Mouse (Mus musculus): ENCODE data around the gene Sugct. TPM values are rescaled to one million over a fixed set of nuclear protein-coding genes. Genes with fewer than 3 reads are reported as not detected.

Sugct gene
- polyA plus RNA-seq (2015; fragmentation: Nextera tagmentation; extraction: Ambion mirVana): 3.4 and 3.5 TPM in 2 replicates

DNA sequence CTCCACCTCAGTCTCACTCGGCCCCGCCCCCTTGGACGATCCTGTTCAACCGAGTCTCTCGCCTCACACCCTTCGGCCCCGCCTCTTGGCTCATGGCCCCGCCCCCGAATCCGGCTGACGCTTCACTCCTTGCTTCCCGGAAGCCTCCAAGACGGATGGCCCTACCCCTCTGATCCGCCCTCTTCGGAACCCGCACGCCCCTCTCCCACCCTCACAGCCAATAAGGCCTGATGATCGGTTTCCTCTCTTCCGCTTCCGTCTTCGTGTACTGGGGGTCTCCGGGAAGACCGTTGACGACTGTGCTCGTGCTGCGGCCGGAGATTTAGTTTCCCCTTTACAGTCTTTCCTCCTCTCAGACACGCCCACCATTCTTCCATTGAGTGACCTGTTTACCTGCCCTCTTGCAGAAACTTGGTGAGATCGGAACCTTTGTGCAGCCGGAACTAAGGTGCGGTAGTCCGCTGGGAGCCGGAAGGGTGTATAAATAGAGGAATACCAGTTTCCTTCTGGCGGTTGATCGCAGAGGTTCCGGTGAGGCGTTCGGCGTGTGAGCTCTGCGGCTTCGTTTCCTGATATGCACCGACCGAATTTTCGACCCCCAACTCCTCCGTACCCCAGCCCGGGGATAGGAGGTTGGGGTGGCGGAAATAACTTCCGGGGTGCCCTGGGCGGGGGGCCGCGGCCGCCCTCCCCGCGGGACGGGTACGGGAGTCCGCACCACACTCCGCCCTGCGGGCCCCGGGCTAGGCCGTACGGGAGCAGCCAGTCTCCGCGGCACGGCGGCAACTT is at the start of gene Sugct, which contains the start of gene Mplkip:
TSS of gene Sugct (minus strand) at position 643 of the 789 bp plus-strand sequence.
TSS of gene Mplkip (plus strand) at position 282 of the 789 bp plus-strand sequence.
- peaks cover 12% of the 10 kb centered on the region for H3K4me1 ChIP-seq (replicated peaks)
- ATAC-seq (ENCODE audit: low FRiP score): peak; percentile 100
- H3K4me2 ChIP-seq: peak within 1 kb of the TSS; percentile 74
- no peaks in the 10 kb centered on the region for H3K36me3 ChIP-seq
- H3K9ac ChIP-seq: peak within 1 kb of the TSS; percentile 93
- H3K27ac ChIP-seq: peak within 1 kb of the TSS; percentile 95
- WGBS: under 1% methylated on average over 61 of the region's 66 CpGs
- peak within 1 kb of the TSS; percentile 79 for H3K4me3 ChIP-seq
- no peaks in the 10 kb centered on the region for H3K27me3 ChIP-seq
- H3K9me3 ChIP-seq: no peaks in the 10 kb centered on the region

DNA sequence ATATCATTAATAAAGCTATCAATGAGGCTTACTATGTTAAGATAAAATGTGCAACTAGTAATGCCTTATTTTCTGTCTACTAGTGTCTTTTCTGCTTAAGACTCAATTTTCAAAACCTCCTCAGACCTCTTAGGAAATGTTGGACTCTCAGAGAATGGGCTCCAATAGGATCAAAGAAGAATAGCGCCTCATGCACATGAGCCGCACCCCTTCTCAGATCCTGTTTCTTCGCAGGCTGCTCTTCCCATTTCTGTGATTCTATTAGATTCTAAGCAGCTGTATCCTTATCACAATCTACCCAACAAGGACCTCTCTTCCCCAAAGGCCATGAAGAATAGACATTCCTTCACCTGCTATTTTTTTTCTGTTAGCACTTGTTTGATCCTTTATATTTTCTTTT is 33.4 kb upstream of the Sugct start:
- WGBS: 87% methylated on average over 3 of the region's 3 CpGs
- Histone ChIP-seq H3K27me3 (no peaks in the 10 kb centered on the region), H3K4me1 (replicated peaks) (no peaks in the 10 kb centered on the region), H3K4me3 (no peak overlapping the region), H3K9ac (no peak overlapping the region), H3K4me2 (no peak overlapping the region), H3K36me3 (peaks cover 15% of the 10 kb centered on the region), H3K9me3 (no peaks in the 10 kb centered on the region), H3K27ac (no peak overlapping the region)
- ATAC-seq (ENCODE audit: low FRiP score): no peak

GRCm38 (mm10) chr13:17727922-17728321 is 32.6 kb upstream of the Sugct start:
- Histone ChIP-seq H3K27me3 (no peaks in the 10 kb centered on the region), H3K36me3 (peaks cover 15% of the 10 kb centered on the region), H3K4me2 (no peak overlapping the region), H3K9ac (no peak overlapping the region), H3K4me3 (no peak overlapping the region), H3K9me3 (no peaks in the 10 kb centered on the region), H3K4me1 (replicated peaks) (no peaks in the 10 kb centered on the region), H3K27ac (no peak overlapping the region)
- 94% methylated on average over 4 of the region's 4 CpGs for WGBS
- ATAC-seq (ENCODE audit: low FRiP score): no peak

DNA sequence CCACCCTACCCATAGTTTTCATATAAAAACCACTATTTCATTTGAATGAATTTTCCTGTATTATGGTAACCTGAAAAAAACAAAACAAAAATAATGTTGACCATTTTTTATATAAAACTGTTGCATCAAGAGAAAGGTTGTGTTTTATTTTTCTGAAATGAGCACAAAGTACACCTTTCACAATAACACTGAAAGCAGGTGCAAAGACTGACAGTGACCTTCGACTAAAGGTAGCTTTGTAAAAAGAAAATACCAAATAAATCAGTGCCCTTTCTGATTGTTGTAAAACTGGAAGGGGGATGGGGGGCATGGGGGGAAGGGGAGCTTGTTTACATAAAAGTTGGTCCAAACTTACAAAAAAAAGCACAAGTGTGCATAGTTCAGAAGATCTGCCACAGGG is 22.0 kb upstream of the Sugct start:
- WGBS: 92% methylated on average over 1 of the region's 1 CpGs
- Histone ChIP-seq H3K27me3 (no peaks in the 10 kb centered on the region), H3K4me1 (replicated peaks) (no peaks in the 10 kb centered on the region), H3K9ac (no peak overlapping the region), H3K4me3 (no peak overlapping the region), H3K36me3 (peaks cover 32% of the 10 kb centered on the region), H3K27ac (no peak overlapping the region), H3K9me3 (no peaks in the 10 kb centered on the region), H3K4me2 (no peak overlapping the region)
- no peak for ATAC-seq (ENCODE audit: low FRiP score)

DNA sequence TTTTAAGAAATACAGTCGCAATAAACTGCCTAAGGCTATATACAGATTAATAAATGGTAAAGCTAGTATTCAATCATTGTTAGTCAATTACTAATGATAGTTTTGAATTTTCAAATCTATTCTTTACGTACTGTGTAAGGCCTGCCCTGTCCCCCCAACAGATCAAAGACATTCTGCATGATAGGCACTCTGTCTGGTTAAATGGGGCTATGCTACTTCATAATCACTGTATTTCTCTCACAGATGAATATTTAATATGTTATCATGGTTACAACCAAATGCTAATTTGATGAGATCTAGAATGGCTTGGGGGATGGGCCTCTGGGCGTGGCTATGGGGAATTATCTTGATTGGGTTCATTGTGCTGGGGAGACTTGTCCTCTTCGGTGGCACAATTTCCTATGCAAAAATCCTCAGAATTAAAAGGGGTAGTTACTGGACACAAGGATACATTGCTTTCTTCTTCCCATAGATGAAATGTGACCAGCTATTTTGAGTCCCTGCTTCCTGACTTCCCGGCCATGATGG is 13.5 kb upstream of the Sugct start:
- Histone ChIP-seq H3K36me3 (no peaks in the 10 kb centered on the region), H3K4me2 (no peak overlapping the region), H3K4me3 (no peak overlapping the region), H3K4me1 (replicated peaks) (no peaks in the 10 kb centered on the region; the same call in 1 of the 2 replicates), H3K9me3 (no peaks in the 10 kb centered on the region), H3K27ac (no peak overlapping the region), H3K9ac (no peak overlapping the region), H3K27me3 (no peaks in the 10 kb centered on the region)
- ATAC-seq (ENCODE audit: low FRiP score): peak; percentile 36; the same call in 1 of the 2 replicates
- 80% methylated on average over 5 of the region's 5 CpGs for WGBS

DNA sequence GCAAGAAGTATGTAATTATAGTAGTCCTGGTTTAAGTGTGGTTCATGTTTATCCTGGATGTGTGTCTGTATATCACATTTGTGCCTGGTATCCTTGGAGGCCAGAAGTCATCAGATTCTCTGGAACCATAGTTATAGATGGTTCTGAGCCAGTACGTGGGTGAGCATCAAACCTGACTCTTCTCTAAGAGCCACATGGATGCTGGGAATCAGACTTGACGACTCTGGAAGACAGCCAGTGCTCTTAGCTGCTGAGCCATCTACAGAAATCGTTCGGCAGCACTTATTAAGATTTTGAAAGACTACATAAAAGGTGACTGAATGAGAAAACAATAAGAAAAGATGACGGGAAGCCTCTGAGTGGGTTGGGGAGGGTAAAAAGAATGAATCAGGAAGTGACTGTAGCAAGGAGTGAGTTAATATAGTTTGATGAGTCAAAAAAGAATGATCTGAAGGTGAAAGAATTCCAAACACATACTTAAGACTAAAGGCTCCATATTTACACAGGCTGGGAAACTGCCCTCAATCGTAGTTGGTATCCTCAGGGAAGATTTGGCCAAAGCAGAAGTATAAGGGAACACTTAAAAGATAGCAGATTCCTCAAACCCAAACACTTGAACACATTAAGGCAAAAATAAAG is 10.0 kb upstream of the Sugct start:
- Histone ChIP-seq H3K9me3 (no peaks in the 10 kb centered on the region), H3K4me1 (replicated peaks) (no peaks in the 10 kb centered on the region; the same call in 1 of the 2 replicates), H3K27ac (no peak overlapping the region), H3K27me3 (no peaks in the 10 kb centered on the region), H3K4me2 (no peak overlapping the region), H3K4me3 (no peak overlapping the region), H3K36me3 (no peaks in the 10 kb centered on the region), H3K9ac (no peak overlapping the region)
- no peak for ATAC-seq (ENCODE audit: low FRiP score)
- WGBS: 93% methylated on average over 6 of the region's 6 CpGs

GRCm38 (mm10) chr13:17702311-17702710 is 7.0 kb upstream of the Sugct start:
- H3K4me1 ChIP-seq (replicated peaks): peaks cover 4% of the 10 kb centered on the region
- no peak for ATAC-seq (ENCODE audit: low FRiP score)
- H3K4me2 ChIP-seq: no peak overlapping the region
- H3K36me3 ChIP-seq: no peaks in the 10 kb centered on the region
- no peak overlapping the region for H3K4me3 ChIP-seq
- no peak overlapping the region for H3K27ac ChIP-seq
- no peaks in the 10 kb centered on the region for H3K9me3 ChIP-seq
- H3K27me3 ChIP-seq: no peaks in the 10 kb centered on the region
- H3K9ac ChIP-seq: no peak overlapping the region

DNA sequence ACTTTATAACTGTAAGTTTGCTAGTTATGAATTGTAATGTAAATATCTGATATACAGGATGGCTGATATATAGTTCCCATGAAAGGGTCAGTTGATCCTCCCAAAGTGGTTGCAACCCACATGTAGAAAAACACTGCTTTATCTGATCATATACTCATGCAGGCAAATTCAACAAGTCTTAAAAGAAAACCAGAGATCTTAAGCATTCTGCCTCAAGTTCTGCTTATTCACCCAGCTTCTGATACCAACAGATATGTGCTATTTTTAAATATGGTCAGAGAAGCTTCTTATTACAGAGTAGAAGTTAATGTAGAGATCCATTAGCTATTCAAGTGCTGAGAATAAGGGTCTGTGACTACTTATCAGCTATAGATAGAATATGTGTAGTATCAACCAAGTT is 6.0 kb upstream of the Sugct start:
- H3K36me3 ChIP-seq: no peaks in the 10 kb centered on the region
- no peak for ATAC-seq (ENCODE audit: low FRiP score)
- H3K4me1 ChIP-seq (replicated peaks): peaks cover 7% of the 10 kb centered on the region
- H3K4me3 ChIP-seq: no peak overlapping the region
- no peak overlapping the region for H3K27ac ChIP-seq
- no peak overlapping the region for H3K4me2 ChIP-seq
- no peaks in the 10 kb centered on the region for H3K27me3 ChIP-seq
- H3K9ac ChIP-seq: no peak overlapping the region
- no peaks in the 10 kb centered on the region for H3K9me3 ChIP-seq

- no peak overlapping the region for H3K4me2 ChIP-seq
These were observed 4.8 kb upstream of the Sugct start for GRCm38 (mm10) chr13:17700090-17700715.

DNA sequence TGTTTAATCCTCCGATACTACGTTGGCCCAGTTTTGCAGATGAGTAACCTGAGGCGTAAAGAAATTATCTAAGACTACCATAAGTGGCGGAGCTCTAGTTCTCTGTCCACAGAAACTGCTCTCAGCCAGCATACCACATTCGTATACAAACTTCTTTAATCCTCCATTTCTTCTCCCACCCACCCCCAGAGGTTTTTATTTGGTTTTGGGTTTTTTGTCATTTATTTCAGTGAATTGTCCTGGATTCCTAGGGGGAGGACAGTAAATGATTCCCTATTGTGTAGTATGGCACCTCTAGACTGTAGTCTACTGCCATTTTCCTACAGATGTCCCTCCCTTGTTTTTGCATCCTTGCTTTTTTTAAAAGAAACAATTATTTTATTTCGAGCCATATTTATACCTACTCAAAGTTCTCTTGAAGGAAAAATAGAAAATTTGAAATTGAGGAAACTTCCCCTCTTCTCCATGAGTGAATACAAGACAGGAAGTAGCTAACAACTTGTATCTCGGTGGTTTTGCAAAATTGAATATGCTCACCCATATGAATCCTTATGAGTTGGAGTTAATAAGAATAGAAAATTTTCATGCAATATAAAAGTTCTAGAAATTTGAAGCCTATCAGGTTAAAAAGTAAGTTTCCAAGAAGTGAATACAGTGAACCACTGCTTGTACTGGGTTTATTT is 686 bp upstream of the Sugct start:
- Histone ChIP-seq H3K9me3 (no peaks in the 10 kb centered on the region), H3K4me3 (peak overlapping the region; percentile 79), H3K4me1 (replicated peaks) (peaks cover 12% of the 10 kb centered on the region), H3K9ac (peak overlapping the region; percentile 93), H3K27me3 (no peaks in the 10 kb centered on the region), H3K36me3 (no peaks in the 10 kb centered on the region), H3K4me2 (peak overlapping the region; percentile 74), H3K27ac (peak overlapping the region; percentile 95)
- WGBS: 15% methylated on average over 7 of the region's 7 CpGs
- no peak for ATAC-seq (ENCODE audit: low FRiP score)

More at GRCm38 (mm10) chr13:17700090-17700715, 4.8 kb upstream of the Sugct start:
- Histone ChIP-seq H3K4me1 (replicated peaks) (peaks cover 12% of the 10 kb centered on the region), H3K9ac (no peak overlapping the region), H3K4me3 (no peak overlapping the region), H3K9me3 (no peaks in the 10 kb centered on the region), H3K27me3 (no peaks in the 10 kb centered on the region), H3K36me3 (no peaks in the 10 kb centered on the region), H3K27ac (no peak overlapping the region)
- WGBS: 82% methylated on average over 3 of the region's 3 CpGs
- no peak for ATAC-seq (ENCODE audit: low FRiP score)

- ATAC-seq (ENCODE audit: low FRiP score): peak; percentile 85
- WGBS: 0% methylated on average over 25 of the region's 25 CpGs
- H3K9ac ChIP-seq: peak overlapping the region; percentile 78
- peak overlapping the region; percentile 62 for H3K4me2 ChIP-seq
- H3K4me1 ChIP-seq (replicated peaks): peaks cover 12% of the 10 kb centered on the region
- H3K36me3 ChIP-seq: no peaks in the 10 kb centered on the region
- H3K9me3 ChIP-seq: no peaks in the 10 kb centered on the region
- peak overlapping the region; percentile 95 for H3K27ac ChIP-seq
- peak overlapping the region; percentile 79 for H3K4me3 ChIP-seq
- no peaks in the 10 kb centered on the region for H3K27me3 ChIP-seq
These were observed 939 bp downstream of the Sugct start for GRCm38 (mm10) chr13:17694414-17694813.

DNA sequence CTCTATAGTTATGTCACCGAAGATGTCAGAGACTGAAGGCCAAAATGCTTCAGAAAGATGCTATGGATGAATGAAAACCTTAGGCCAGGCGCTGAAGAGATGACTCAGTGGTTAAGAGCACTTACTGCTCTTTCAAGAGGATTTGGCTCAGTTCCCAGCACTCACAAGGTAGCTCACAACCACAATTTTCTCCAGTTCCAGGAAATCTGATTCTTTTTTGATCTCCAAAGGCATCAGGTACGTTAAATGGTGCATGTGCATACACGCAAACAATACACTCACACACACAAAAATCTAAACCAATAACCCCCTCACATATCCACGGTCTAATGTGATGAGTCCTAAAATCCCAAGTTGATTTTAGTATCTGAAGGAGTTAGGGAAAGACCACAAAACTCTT is 1.5 kb downstream of the Sugct start:
- Histone ChIP-seq H3K36me3 (no peaks in the 10 kb centered on the region), H3K27ac (no peak overlapping the region), H3K9me3 (no peaks in the 10 kb centered on the region), H3K4me2 (peak overlapping the region; percentile 62), H3K27me3 (no peaks in the 10 kb centered on the region), H3K4me1 (replicated peaks) (peaks cover 12% of the 10 kb centered on the region), H3K4me3 (peak overlapping the region; percentile 79), H3K9ac (no peak overlapping the region)
- no peak for ATAC-seq (ENCODE audit: low FRiP score)
- 70% methylated on average over 5 of the region's 5 CpGs for WGBS
